Mouse (Mus musculus): ENCODE data around the gene Terb2. TPM values are rescaled to one million over a fixed set of nuclear protein-coding genes. Genes with fewer than 3 reads are reported as not detected.

Terb2 gene
- not detected in 2 replicates for polyA plus RNA-seq (2015; fragmentation: Nextera tagmentation; extraction: Ambion mirVana)

GRCm38 (mm10) chr2:122186106-122186505 lies at the start of gene Terb2, which contains the start of gene Patl2:
Terb2 (plus strand) TSS chr2:122186272.
Patl2 (minus strand) TSS chr2:122186189.
- ATAC-seq (ENCODE audit: low FRiP score, low TSS enrichment) (no peak), DNase-seq (ENCODE audit: low spot score) (no peak)
- H3K4me1 ChIP-seq (replicated peaks; ENCODE audit: control insufficient read depth, insufficient read depth) = no peaks in the 10 kb centered on the region
- no peaks in the 10 kb centered on the region for H3K27me3 ChIP-seq (ENCODE audit: control insufficient read depth, insufficient read depth, low read length)
- WGBS = 79% methylated on average over 17 of the region's 17 CpGs
- H3K4me2 ChIP-seq (replicated peaks; ENCODE audit: low read depth) = no peak within 1 kb of the TSS
- H3K36me3 ChIP-seq (ENCODE audit: control insufficient read depth, insufficient read depth, low read length) = no peaks in the 10 kb centered on the region
- H3K9ac ChIP-seq (ENCODE audit: low read length) = no peak within 1 kb of the TSS
- no peaks in the 10 kb centered on the region for H3K9me3 ChIP-seq (ENCODE audit: control insufficient read depth, low read length)
- no peak for TF ChIP-seq EP300 (optimal IDR thresholded peaks at IDR 0.05)
- no peak for TF ChIP-seq CTCF (IDR thresholded peaks at IDR 0.05; ENCODE audit: low read depth)
- H3K4me3 ChIP-seq (ENCODE audit: low read depth, low read length) = no peak within 1 kb of the TSS
- no peak within 1 kb of the TSS for H3K27ac ChIP-seq (replicated peaks)

GRCm38 (mm10) chr2:122137839-122138465 lies 48.1 kb upstream of the Terb2 start:
- Histone ChIP-seq H3K4me3 (ENCODE audit: low read depth, low read length) (no peak overlapping the region), H3K9ac (ENCODE audit: low read length) (no peak overlapping the region), H3K27me3 (ENCODE audit: control insufficient read depth, insufficient read depth, low read length) (no peaks in the 10 kb centered on the region), H3K36me3 (ENCODE audit: control insufficient read depth, insufficient read depth, low read length) (no peaks in the 10 kb centered on the region), H3K9me3 (ENCODE audit: control insufficient read depth, low read length) (no peaks in the 10 kb centered on the region), H3K27ac (replicated peaks) (no peak overlapping the region), H3K4me1 (replicated peaks; ENCODE audit: control insufficient read depth, insufficient read depth) (no peaks in the 10 kb centered on the region), H3K4me2 (replicated peaks; ENCODE audit: low read depth) (no peak overlapping the region)
- DNase-seq (ENCODE audit: low spot score) (peak; percentile 67), ATAC-seq (ENCODE audit: low FRiP score, low TSS enrichment) (peak; percentile 79; the same call in 1 of the 2 replicates)
- WGBS = 52% methylated on average over 5 of the region's 5 CpGs
- TF ChIP-seq CTCF (IDR thresholded peaks at IDR 0.05; ENCODE audit: low read depth) (no peak), EP300 (optimal IDR thresholded peaks at IDR 0.05) (no peak)

GRCm38 (mm10) chr2:122140815-122141214 lies 45.3 kb upstream of the Terb2 start:
- no peak overlapping the region for H3K9ac ChIP-seq (ENCODE audit: low read length)
- no peak for ATAC-seq (ENCODE audit: low FRiP score, low TSS enrichment)
- no peak overlapping the region for H3K4me2 ChIP-seq (replicated peaks; ENCODE audit: low read depth)
- WGBS = 54% methylated on average over 2 of the region's 2 CpGs
- H3K27me3 ChIP-seq (ENCODE audit: control insufficient read depth, insufficient read depth, low read length) = no peaks in the 10 kb centered on the region
- TF ChIP-seq CTCF (IDR thresholded peaks at IDR 0.05; ENCODE audit: low read depth) = no peak
- no peak for TF ChIP-seq EP300 (optimal IDR thresholded peaks at IDR 0.05)
- no peaks in the 10 kb centered on the region for H3K36me3 ChIP-seq (ENCODE audit: control insufficient read depth, insufficient read depth, low read length)
- H3K27ac ChIP-seq (replicated peaks) = no peak overlapping the region
- no peak overlapping the region for H3K4me3 ChIP-seq (ENCODE audit: low read depth, low read length)
- H3K4me1 ChIP-seq (replicated peaks; ENCODE audit: control insufficient read depth, insufficient read depth) = no peaks in the 10 kb centered on the region
- H3K9me3 ChIP-seq (ENCODE audit: control insufficient read depth, low read length) = no peaks in the 10 kb centered on the region
- DNase-seq (ENCODE audit: low spot score) = no peak

- H3K27ac ChIP-seq (replicated peaks) = no peak overlapping the region
- no peak overlapping the region for H3K4me3 ChIP-seq (ENCODE audit: low read depth, low read length)
- no peak overlapping the region for H3K9ac ChIP-seq (ENCODE audit: low read length)
- H3K4me2 ChIP-seq (replicated peaks; ENCODE audit: low read depth) = no peak overlapping the region
- H3K36me3 ChIP-seq (ENCODE audit: control insufficient read depth, insufficient read depth, low read length) = no peaks in the 10 kb centered on the region
- ATAC-seq (ENCODE audit: low FRiP score, low TSS enrichment) (peak; percentile 64), DNase-seq (ENCODE audit: low spot score) (peak; percentile 29)
- TF ChIP-seq CTCF (IDR thresholded peaks at IDR 0.05; ENCODE audit: low read depth) = peak; percentile 45
- no peak for TF ChIP-seq EP300 (optimal IDR thresholded peaks at IDR 0.05)
- 64% methylated on average over 5 of the region's 5 CpGs for WGBS
- H3K4me1 ChIP-seq (replicated peaks; ENCODE audit: control insufficient read depth, insufficient read depth) = no peaks in the 10 kb centered on the region
- H3K27me3 ChIP-seq (ENCODE audit: control insufficient read depth, insufficient read depth, low read length) = no peaks in the 10 kb centered on the region
- H3K9me3 ChIP-seq (ENCODE audit: control insufficient read depth, low read length) = no peaks in the 10 kb centered on the region
These were observed 44.6 kb upstream of the Terb2 start for GRCm38 (mm10) chr2:122141332-122141967.

GRCm38 (mm10) chr2:122143111-122143510 lies 43.0 kb upstream of the Terb2 start:
- Histone ChIP-seq H3K36me3 (ENCODE audit: control insufficient read depth, insufficient read depth, low read length) (no peaks in the 10 kb centered on the region), H3K4me1 (replicated peaks; ENCODE audit: control insufficient read depth, insufficient read depth) (no peaks in the 10 kb centered on the region), H3K27me3 (ENCODE audit: control insufficient read depth, insufficient read depth, low read length) (no peaks in the 10 kb centered on the region), H3K9me3 (ENCODE audit: control insufficient read depth, low read length) (no peaks in the 10 kb centered on the region), H3K4me2 (replicated peaks; ENCODE audit: low read depth) (no peak overlapping the region), H3K4me3 (ENCODE audit: low read depth, low read length) (no peak overlapping the region), H3K9ac (ENCODE audit: low read length) (no peak overlapping the region), H3K27ac (replicated peaks) (no peak overlapping the region)
- TF ChIP-seq EP300 (optimal IDR thresholded peaks at IDR 0.05) = no peak
- TF ChIP-seq CTCF (IDR thresholded peaks at IDR 0.05; ENCODE audit: low read depth) = no peak
- 90% methylated on average over 3 of the region's 3 CpGs for WGBS
- ATAC-seq (ENCODE audit: low FRiP score, low TSS enrichment) = no peak
- no peak for DNase-seq (ENCODE audit: low spot score)

GRCm38 (mm10) chr2:122145756-122146155 lies 40.3 kb upstream of the Terb2 start:
- H3K4me3 ChIP-seq (ENCODE audit: low read depth, low read length) = no peak overlapping the region
- no peak for TF ChIP-seq EP300 (optimal IDR thresholded peaks at IDR 0.05)
- TF ChIP-seq CTCF (IDR thresholded peaks at IDR 0.05; ENCODE audit: low read depth) = no peak
- H3K27ac ChIP-seq (replicated peaks) = no peak overlapping the region
- no peak overlapping the region for H3K9ac ChIP-seq (ENCODE audit: low read length)
- H3K9me3 ChIP-seq (ENCODE audit: control insufficient read depth, low read length) = no peaks in the 10 kb centered on the region
- H3K27me3 ChIP-seq (ENCODE audit: control insufficient read depth, insufficient read depth, low read length) = no peaks in the 10 kb centered on the region
- H3K4me2 ChIP-seq (replicated peaks; ENCODE audit: low read depth) = no peak overlapping the region
- H3K36me3 ChIP-seq (ENCODE audit: control insufficient read depth, insufficient read depth, low read length) = no peaks in the 10 kb centered on the region
- 64% methylated on average over 4 of the region's 4 CpGs for WGBS
- H3K4me1 ChIP-seq (replicated peaks; ENCODE audit: control insufficient read depth, insufficient read depth) = no peaks in the 10 kb centered on the region
- DNase-seq (ENCODE audit: low spot score) = no peak
- no peak for ATAC-seq (ENCODE audit: low FRiP score, low TSS enrichment)
